8 mouse cellular contexts compared by ENCODE assay signal in the genomic region with DNA sequence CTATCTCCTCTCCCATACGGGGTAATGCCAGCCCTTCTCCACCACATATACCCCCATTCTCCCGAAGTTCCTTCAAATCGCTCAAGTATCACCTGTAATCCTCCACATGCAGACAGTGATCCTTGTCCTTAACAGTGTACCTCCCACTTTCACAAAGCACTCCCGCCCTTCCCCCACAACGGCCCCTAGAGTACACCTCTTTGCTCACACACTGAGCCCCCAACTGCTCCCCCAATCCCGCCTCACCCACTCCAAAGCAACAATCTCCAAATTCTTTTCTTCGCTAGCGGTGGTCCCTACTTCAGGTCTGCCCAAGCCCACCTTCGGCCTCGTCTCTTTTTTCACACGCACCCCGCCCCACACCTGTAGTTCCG. TPM values are rescaled to one million over a fixed set of nuclear protein-coding genes. Genes with fewer than 3 reads are reported as not detected.
DNase-seq lines count a peak whose midpoint lies in the region; ATAC-seq and TF ChIP-seq lines count a peak whose summit lies in the region.

No protein-coding gene starts in this region.

- no peaks in the 10 kb centered on the region for H3K36me3 ChIP-seq in embryonic facial prominence, embryonic 14.5 days (ENCODE audit: control insufficient read depth, insufficient read depth, low read length)
- H3K36me3 ChIP-seq in intestine, embryonic 16.5 days (ENCODE audit: control insufficient read depth, insufficient read depth, low read length), result no peaks in the 10 kb centered on the region
- H3K36me3 ChIP-seq in neural tube, embryonic 13.5 days, result no peaks in the 10 kb centered on the region

- no peaks in the 10 kb centered on the region for H3K9me3 ChIP-seq in embryonic facial prominence, embryonic 14.5 days (ENCODE audit: control insufficient read depth, low read length)
- H3K9me3 ChIP-seq in intestine, embryonic 16.5 days (ENCODE audit: control insufficient read depth, low read length), result no peaks in the 10 kb centered on the region
- H3K9me3 ChIP-seq in neural tube, embryonic 13.5 days, result no peaks in the 10 kb centered on the region

- peak overlapping the region; percentile 63 for H3K9ac ChIP-seq in embryonic facial prominence, embryonic 14.5 days (ENCODE audit: low read depth, low read length)
- H3K9ac ChIP-seq in intestine, embryonic 16.5 days (ENCODE audit: low read depth, low read length), result peak overlapping the region; percentile 67
- H3K9ac ChIP-seq in neural tube, embryonic 13.5 days, result peak overlapping the region; percentile 75

- peaks cover 12% of the 10 kb centered on the region for H3K4me1 ChIP-seq in lung, adult 2 months (ENCODE audit: control insufficient read depth, insufficient read depth, low read length)
- peaks cover 17% of the 10 kb centered on the region; the same call in 1 of the 2 replicates for H3K4me1 ChIP-seq in embryonic facial prominence, embryonic 14.5 days (ENCODE audit: control insufficient read depth, insufficient read depth, low read length)
- peaks cover 27% of the 10 kb centered on the region for H3K4me1 ChIP-seq in intestine, embryonic 16.5 days (ENCODE audit: control insufficient read depth, insufficient read depth, low read length)
- peaks cover 40% of the 10 kb centered on the region for H3K4me1 ChIP-seq in neural tube, embryonic 13.5 days (replicated peaks)

- no peaks in the 10 kb centered on the region for H3K27me3 ChIP-seq in embryonic facial prominence, embryonic 14.5 days (replicated peaks; ENCODE audit: control insufficient read depth, insufficient read depth, low read length)
- H3K27me3 ChIP-seq in intestine, embryonic 16.5 days (replicated peaks; ENCODE audit: control insufficient read depth, insufficient read depth, low read length), result no peaks in the 10 kb centered on the region
- H3K27me3 ChIP-seq in neural tube, embryonic 13.5 days, result no peaks in the 10 kb centered on the region

- TF ChIP-seq CTCF in lung, adult 2 months (IDR thresholded peaks at IDR 0.05; ENCODE audit: insufficient read depth, low read length), result no peak

- peak overlapping the region; percentile 76 for H3K4me2 ChIP-seq in embryonic facial prominence, embryonic 14.5 days (ENCODE audit: low read depth, low read length)
- peak overlapping the region; percentile 93 for H3K4me2 ChIP-seq in intestine, embryonic 16.5 days (ENCODE audit: low read depth, low read length)
- H3K4me2 ChIP-seq in neural tube, embryonic 13.5 days, result peak overlapping the region; percentile 72

- H3K4me3 ChIP-seq in lung, adult 2 months (replicated peaks; ENCODE audit: extremely low read depth, low read depth, low read length), result peak overlapping the region; percentile 71
- H3K4me3 ChIP-seq in embryonic facial prominence, embryonic 14.5 days (ENCODE audit: low read depth, low read length), result peak overlapping the region; percentile 54
- peak overlapping the region; percentile 66 for H3K4me3 ChIP-seq in intestine, embryonic 16.5 days (ENCODE audit: low read length)
- H3K4me3 ChIP-seq in neural tube, embryonic 13.5 days, result peak overlapping the region; percentile 55

- H3K27ac ChIP-seq in embryonic facial prominence, embryonic 14.5 days (replicated peaks; ENCODE audit: low read depth, low read length), result 0 out of 2 replicates have a peak overlapping the region, but pooled peaks have one; percentile 71
- H3K27ac ChIP-seq in intestine, embryonic 16.5 days (ENCODE audit: low read length), result peak overlapping the region; percentile 27
- H3K27ac ChIP-seq in neural tube, embryonic 13.5 days (replicated peaks), result peak overlapping the region; percentile 93

- peak; percentile 1; the same call in 1 of the 2 replicates for ATAC-seq in embryonic facial prominence, embryonic 14.5 days (ENCODE audit: low read depth)
- peak; percentile 15 for ATAC-seq in intestine, embryonic 16.5 days
- ATAC-seq in neural tube, embryonic 13.5 days (ENCODE audit: low read depth), result peak; percentile 20
- no peak for ATAC-seq in activated CD4-positive, CD25-positive, alpha-beta regulatory T cell, adult 4 months

- 6% methylated on average over 13 of the region's 13 CpGs for WGBS in lung, adult 2 months
- 8% methylated on average over 13 of the region's 13 CpGs for WGBS in embryonic facial prominence, embryonic 14.5 days
- WGBS in intestine, embryonic 16.5 days, result 6% methylated on average over 13 of the region's 13 CpGs
- WGBS in neural tube, embryonic 13.5 days, result 4% methylated on average over 13 of the region's 13 CpGs

- DNase-seq in lung, adult 2 months, result no peak
- no peak for DNase-seq in lung, postnatal 36 days
- no peak for DNase-seq in embryonic facial prominence, embryonic 14.5 days (ENCODE audit: low spot score)
- no peak for DNase-seq in layer of hippocampus, adult 18-20 months (ENCODE audit: low spot score in 2 of 2)
- no peak for DNase-seq in thymus, postnatal 10 days (ENCODE audit: low spot score in 2 of 2)

- TF ChIP-seq POLR2A in lung, adult 2 months (IDR thresholded peaks at IDR 0.05; ENCODE audit: borderline replicate concordance, extremely low read depth, low read depth, low read length), result no peak

RNA-seq across cellular contexts. Expression of a gene that starts 0.7 kb away (rescaled TPM):
- 17.5 and 24.9 TPM in 2 replicates for polyA plus RNA-seq in lung, adult 2 months (2012; rRNA removed)
- 9.5 TPM in 2 replicates for polyA plus RNA-seq in embryonic facial prominence, embryonic 14.5 days (2014; fragmentation: Nextera tagmentation; extraction: Ambion mirVana)
- 6.7 and 8.6 TPM in 2 replicates for polyA plus RNA-seq in intestine, embryonic 16.5 days (2015; fragmentation: Nextera tagmentation; extraction: Ambion mirVana)
- 28.4 and 29.9 TPM in 2 replicates for polyA plus RNA-seq in neural tube, embryonic 13.5 days (2015; fragmentation: Nextera tagmentation; extraction: Ambion mirVana)
- polyA plus RNA-seq in activated CD4-positive, CD25-positive, alpha-beta regulatory T cell, adult 4 months (2017; shearing (Covaris generic)), result 1 to 10 TPM; 2.9 to 4.0 TPM
- 10 to 100 TPM; 36.4 to 36.6 TPM for total RNA-seq in layer of hippocampus, adult 18-20 months (2021)

RNA-seq across cellular contexts. Expression of a gene that starts 13.5 kb away (rescaled TPM):
- 16.3 and 20.0 TPM in 2 replicates for polyA plus RNA-seq in lung, adult 2 months (2012; rRNA removed)
- 5.5 TPM in 2 replicates for polyA plus RNA-seq in embryonic facial prominence, embryonic 14.5 days (2014; fragmentation: Nextera tagmentation; extraction: Ambion mirVana)
- 3.9 TPM in 2 replicates for polyA plus RNA-seq in intestine, embryonic 16.5 days (2015; fragmentation: Nextera tagmentation; extraction: Ambion mirVana)
- 15.1 and 16.5 TPM in 2 replicates for polyA plus RNA-seq in neural tube, embryonic 13.5 days (2015; fragmentation: Nextera tagmentation; extraction: Ambion mirVana)
- polyA plus RNA-seq in activated CD4-positive, CD25-positive, alpha-beta regulatory T cell, adult 4 months (2017; shearing (Covaris generic)), result under 1 TPM in 1 of 2 experiments, not detected in 1; 0.08 TPM
- 10 to 100 TPM; 33.9 to 34.9 TPM for total RNA-seq in layer of hippocampus, adult 18-20 months (2021)

RNA-seq across cellular contexts. Expression of a gene that starts 13.8 kb away (rescaled TPM):
- 44.9 and 56.6 TPM in 2 replicates for polyA plus RNA-seq in lung, adult 2 months (2012; rRNA removed)
- polyA plus RNA-seq in embryonic facial prominence, embryonic 14.5 days (2014; fragmentation: Nextera tagmentation; extraction: Ambion mirVana), result 285 and 305 TPM in 2 replicates
- 306 and 324 TPM in 2 replicates for polyA plus RNA-seq in intestine, embryonic 16.5 days (2015; fragmentation: Nextera tagmentation; extraction: Ambion mirVana)
- polyA plus RNA-seq in neural tube, embryonic 13.5 days (2015; fragmentation: Nextera tagmentation; extraction: Ambion mirVana), result 224 and 235 TPM in 2 replicates
- 100 to 1,000 TPM; 119 to 161 TPM for polyA plus RNA-seq in activated CD4-positive, CD25-positive, alpha-beta regulatory T cell, adult 4 months (2017; shearing (Covaris generic))
- 100 to 1,000 TPM; 106 to 107 TPM for total RNA-seq in layer of hippocampus, adult 18-20 months (2021)

RNA-seq across cellular contexts. Expression of a gene that starts 19.7 kb away (rescaled TPM):
- 15.9 and 23.3 TPM in 2 replicates for polyA plus RNA-seq in lung, adult 2 months (2012; rRNA removed)
- 16.6 and 18.8 TPM in 2 replicates for polyA plus RNA-seq in embryonic facial prominence, embryonic 14.5 days (2014; fragmentation: Nextera tagmentation; extraction: Ambion mirVana)
- polyA plus RNA-seq in intestine, embryonic 16.5 days (2015; fragmentation: Nextera tagmentation; extraction: Ambion mirVana), result 29.6 and 30.3 TPM in 2 replicates
- polyA plus RNA-seq in neural tube, embryonic 13.5 days (2015; fragmentation: Nextera tagmentation; extraction: Ambion mirVana), result 22.4 and 23.3 TPM in 2 replicates
- 10 to 100 TPM; 14.1 to 14.6 TPM for polyA plus RNA-seq in activated CD4-positive, CD25-positive, alpha-beta regulatory T cell, adult 4 months (2017; shearing (Covaris generic))
- total RNA-seq in layer of hippocampus, adult 18-20 months (2021), result 10 to 100 TPM; 26.1 to 26.4 TPM

RNA-seq across cellular contexts. Expression of a gene that starts 35.0 kb away (rescaled TPM):
- polyA plus RNA-seq in lung, adult 2 months (2012; rRNA removed), result 9.1 and 12.8 TPM in 2 replicates
- 14.8 and 16.6 TPM in 2 replicates for polyA plus RNA-seq in embryonic facial prominence, embryonic 14.5 days (2014; fragmentation: Nextera tagmentation; extraction: Ambion mirVana)
- 16.1 and 16.2 TPM in 2 replicates for polyA plus RNA-seq in intestine, embryonic 16.5 days (2015; fragmentation: Nextera tagmentation; extraction: Ambion mirVana)
- polyA plus RNA-seq in neural tube, embryonic 13.5 days (2015; fragmentation: Nextera tagmentation; extraction: Ambion mirVana), result 19.9 and 20.4 TPM in 2 replicates
- 10 to 100 TPM; 16.5 to 27.4 TPM for polyA plus RNA-seq in activated CD4-positive, CD25-positive, alpha-beta regulatory T cell, adult 4 months (2017; shearing (Covaris generic))
- total RNA-seq in layer of hippocampus, adult 18-20 months (2021), result 10 to 100 TPM in 1 of 2 experiments, 1 to 10 TPM in 1; 9.8 to 13.8 TPM

Comparison
In these comparisons a context has a peak if more than half of its experiments do, and no peak if none do; other contexts are left out.
1. H3K27ac ChIP-seq: peak in every context shown above with its lines; median percentile 93 in neural tube, embryonic 13.5 days; 71 in embryonic facial prominence, embryonic 14.5 days; 27 in intestine, embryonic 16.5 days.